Mouse (Mus musculus) liver (tissue): ENCODE measurements around the gene Gm4985.
"Not testable (repeated sequence)": the region's sequence is repeated elsewhere in the genome, so short reads cannot be mapped to it uniquely, and the experiment has no call there.

Experiments
- DNase-seq: peaks from one replicate; pipeline ENCODE4 v3.0.0-alpha.2; 2020; ENCODE audit warnings: mixed read lengths

The Gm4985 gene

GRCm38 (mm10) chrX:23958834-23959233 is at the start of gene Gm4985:
Gm4985 (minus strand) TSS chrX:23958934.
- DNase-seq = not testable (repeated sequence)

- no peak for DNase-seq
These were observed 4.6 kb downstream of the Gm4985 start for GRCm38 (mm10) chrX:23954161-23954560.
